Mouse (Mus musculus) erythroblast, adult 5-6 weeks (primary cell): ENCODE results near the gene Gm10837. TPM values are rescaled to one million over a fixed set of nuclear protein-coding genes. Genes with fewer than 3 reads are reported as not detected.

Experiments used
- ATAC-seq: replicated peaks from 2 replicates; pipeline ENCODE4 v1.8.0; 2016; ENCODE audit warnings: moderate number of reproducible peaks, mild to moderate bottlenecking, moderate TSS enrichment, inconsistent platforms; ENCODE audit not compliant: poor library complexity, low FRiP score, severe bottlenecking
- total RNA-seq, 2 experiments: library from RNA; stranded (forward) in 1 of 2; stranded (reverse) in 1 of 2; fragments of 150-400 nt in 1 of 2; fragments of 200-764, 138-1000 nt in 1 of 2; gene quantifications; 2 replicates each; pipeline versions ENCODE4 v1.2.3 to v1.2.4; 2015 to 2017; ENCODE audit warnings: low replicate concordance in 2 of 2

Gene Gm10837
- total RNA-seq, 2 experiments from 2014 or later = not detected

GRCm38 (mm10) chr14:122477261-122477671 lies 13.1 kb upstream of the Gm10837 start:
- no peak for ATAC-seq

- ATAC-seq = no peak
Observed at GRCm38 (mm10) chr14:122477971-122478573, 12.3 kb upstream of the Gm10837 start.

- ATAC-seq = no peak
Observed at GRCm38 (mm10) chr14:122478574-122479011, 11.8 kb upstream of the Gm10837 start.

GRCm38 (mm10) chr14:122479461-122480109 lies 10.8 kb upstream of the Gm10837 start:
- no peak for ATAC-seq

- ATAC-seq = no peak
Observed at GRCm38 (mm10) chr14:122480355-122480754, 10.0 kb upstream of the Gm10837 start.

- no peak for ATAC-seq
Observed at GRCm38 (mm10) chr14:122481181-122481580, 9.2 kb upstream of the Gm10837 start.

GRCm38 (mm10) chr14:122482081-122483023 lies 8.0 kb upstream of the Gm10837 start:
- ATAC-seq = no peak

GRCm38 (mm10) chr14:122483024-122483385 lies 7.4 kb upstream of the Gm10837 start:
- ATAC-seq = no peak

- no peak for ATAC-seq
Observed at GRCm38 (mm10) chr14:122483556-122484421, 6.6 kb upstream of the Gm10837 start.

- no peak for ATAC-seq
Observed at GRCm38 (mm10) chr14:122484458-122484843, 5.9 kb upstream of the Gm10837 start.

GRCm38 (mm10) chr14:122484844-122485551 lies 5.4 kb upstream of the Gm10837 start:
- ATAC-seq = no peak

GRCm38 (mm10) chr14:122485635-122486181 lies 4.7 kb upstream of the Gm10837 start:
- ATAC-seq = no peak

GRCm38 (mm10) chr14:122486611-122487010 lies 3.8 kb upstream of the Gm10837 start:
- no peak for ATAC-seq

GRCm38 (mm10) chr14:122487366-122487765 lies 3.0 kb upstream of the Gm10837 start:
- ATAC-seq = no peak

- no peak for ATAC-seq
Observed at GRCm38 (mm10) chr14:122489041-122489440, 1.3 kb upstream of the Gm10837 start.

GRCm38 (mm10) chr14:122489686-122490414 lies 536 bp upstream of the Gm10837 start:
- ATAC-seq = no peak

- ATAC-seq = no peak
Observed at GRCm38 (mm10) chr14:122491521-122491920, 1.1 kb downstream of the Gm10837 start.

GRCm38 (mm10) chr14:122492015-122492414 lies 1.6 kb downstream of the Gm10837 start:
- ATAC-seq = no peak
